ENCODE assay signal across 11 mouse cellular contexts in the genomic region with DNA sequence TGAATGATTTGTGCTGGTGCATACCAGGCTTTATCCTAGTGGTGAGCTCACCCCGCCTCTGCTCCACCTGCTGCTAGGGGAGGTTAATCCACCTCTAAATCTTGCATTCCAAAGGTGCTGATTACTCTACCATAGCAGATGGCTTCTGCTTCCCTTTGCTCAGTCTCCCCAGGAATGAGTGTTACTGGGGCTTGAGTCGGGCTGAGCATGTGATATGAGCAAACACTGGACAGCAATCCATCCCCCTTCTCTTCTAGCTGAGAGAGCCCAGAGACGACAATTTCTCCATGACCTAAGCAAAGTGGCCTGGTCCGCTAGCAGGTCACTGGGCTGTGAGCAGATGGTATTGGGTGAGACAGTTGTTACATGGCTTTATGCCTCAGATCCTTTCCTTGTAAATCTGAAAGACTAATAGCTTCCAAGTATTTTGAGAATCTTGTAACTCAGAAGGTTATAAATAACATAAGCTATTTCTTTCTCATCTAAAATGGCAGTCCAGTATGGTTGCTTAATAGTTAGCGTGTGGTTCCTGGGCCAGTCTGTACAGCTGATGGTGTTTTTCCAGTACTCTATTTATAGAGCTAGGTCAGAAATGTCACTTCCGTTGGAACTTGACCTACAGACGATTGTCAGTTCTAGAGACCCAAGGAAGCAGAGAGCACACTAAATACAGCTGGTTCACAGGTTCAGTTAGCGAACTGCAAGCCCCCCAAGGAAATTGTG.
DNase-seq lines count a peak whose midpoint lies in the region; ATAC-seq and TF ChIP-seq lines count a peak whose summit lies in the region.
"Had no signal": no experiment of that assay in that cellular context is flagged by ENCODE, and none has a peak within 500 bp of the region (broad histone marks: within the 10 kb centered on the region; RNA-seq: fewer than 3 reads in every experiment).

No protein-coding gene starts in this region.

- no peaks in the 10 kb centered on the region for H3K36me3 ChIP-seq in hindbrain, embryonic 10.5 days
- no peaks in the 10 kb centered on the region for H3K36me3 ChIP-seq in hindbrain, embryonic 16.5 days (ENCODE audit: control insufficient read depth, insufficient read depth, low read length)
- no peaks in the 10 kb centered on the region for H3K36me3 ChIP-seq in CH12.LX (replicated peaks in 1 of 2; ENCODE audit: control insufficient read depth in 1 of 2, insufficient read depth in 1 of 2, low read length in 1 of 2)
- no peaks in the 10 kb centered on the region for H3K36me3 ChIP-seq in limb, embryonic 13.5 days

- DNase-seq in hindbrain, embryonic 10.5 days (ENCODE audit: low spot score): no peak
- DNase-seq in CH12.LX (ENCODE audit: extremely low read depth) (peak; percentile 35), R1 (ENCODE audit: low read depth, low spot score) (peak; percentile 66)
- no peak for DNase-seq in cerebellum, adult 18-20 months
- no peak for DNase-seq in thymus, postnatal 14 days
- no peak for DNase-seq in adrenal gland, postnatal 14 days
- DNase-seq: cerebellum, adult 9-10 months; forebrain, postnatal 0 days had no signal

- no peaks in the 10 kb centered on the region for H3K79me2 ChIP-seq in CH12.LX (replicated peaks; ENCODE audit: control insufficient read depth, extremely low read depth, insufficient read depth, poor library complexity, severe bottlenecking)

- H3K4me3 ChIP-seq in hindbrain, embryonic 10.5 days: no peak overlapping the region
- H3K4me3 ChIP-seq in hindbrain, embryonic 16.5 days (ENCODE audit: low read length): no peak overlapping the region
- H3K4me3 ChIP-seq in CH12.LX (replicated peaks in 1 of 3; ENCODE audit: low read depth in 2 of 3, low read length in 2 of 3, poor library complexity in 1 of 3): no peak overlapping the region
- H3K4me3 ChIP-seq in limb, embryonic 13.5 days: no peak overlapping the region

- no peak for ATAC-seq in hindbrain, embryonic 16.5 days
- ATAC-seq in limb, embryonic 13.5 days (ENCODE audit: low FRiP score, low read depth): peak; percentile 51
- ATAC-seq: forebrain, postnatal 0 days; inflammation-experienced regulatory T-cells, adult 6 months had no signal

- 69% methylated on average over 8 of the region's 8 CpGs for WGBS in hindbrain, embryonic 10.5 days
- WGBS in hindbrain, embryonic 16.5 days: 78% methylated on average over 8 of the region's 8 CpGs
- 67% methylated on average over 8 of the region's 8 CpGs for WGBS in limb, embryonic 13.5 days

- H3K4me2 ChIP-seq in hindbrain, embryonic 16.5 days (ENCODE audit: low read length): no peak overlapping the region
- no peak overlapping the region for H3K4me2 ChIP-seq in CH12.LX (ENCODE audit: insufficient read depth, low read depth, poor library complexity, severe bottlenecking)
- H3K4me2 ChIP-seq in limb, embryonic 13.5 days (replicated peaks): no peak overlapping the region

- dilution Hi-C loops in CH12.LX (cut with MboI; ENCODE audit: extremely low pct_ligation_motif_present, extremely low pct_unique_long_range_greater_than_20kb, low sequenced_read_pairs): no loop called here

- TF ChIP-seq EP300 in CH12.LX (IDR thresholded peaks at IDR 0.05; ENCODE audit: low read length): peak; percentile 51; the same call in 1 of the 2 replicates

- no peaks in the 10 kb centered on the region for H3K27me3 ChIP-seq in hindbrain, embryonic 10.5 days (ENCODE audit: insufficient read depth, poor library complexity, severe bottlenecking)
- H3K27me3 ChIP-seq in hindbrain, embryonic 16.5 days (replicated peaks; ENCODE audit: control insufficient read depth, insufficient read depth, low read length): no peaks in the 10 kb centered on the region
- H3K27me3 ChIP-seq in CH12.LX (replicated peaks): no peaks in the 10 kb centered on the region
- no peaks in the 10 kb centered on the region for H3K27me3 ChIP-seq in limb, embryonic 13.5 days

- H3K9me3 ChIP-seq in hindbrain, embryonic 10.5 days: no peaks in the 10 kb centered on the region
- H3K9me3 ChIP-seq in hindbrain, embryonic 16.5 days (ENCODE audit: control insufficient read depth, low read length): no peaks in the 10 kb centered on the region
- H3K9me3 ChIP-seq in CH12.LX (replicated peaks; ENCODE audit: low read length): no peaks in the 10 kb centered on the region
- H3K9me3 ChIP-seq in limb, embryonic 13.5 days: no peaks in the 10 kb centered on the region

- TF ChIP-seq CTCF in CH12.LX (conservative IDR thresholded peaks at IDR 0.05 in 1 of 2, IDR thresholded peaks at IDR 0.05 in 1 of 2; ENCODE audit: low read depth in 2 of 2, low read length in 2 of 2): peak in 1 of 2 experiments; percentile 16; a peak in 1 of 4 replicates

- in situ Hi-C loops in CH12.LX (cut with MboI; ENCODE audit: low pct_ligation_motif_present, low pct_unique_long_range_greater_than_20kb, low sequenced_read_pairs): no loop called here

- H3K27ac ChIP-seq in hindbrain, embryonic 10.5 days: peak overlapping the region; percentile 37
- no peak overlapping the region for H3K27ac ChIP-seq in hindbrain, embryonic 16.5 days (ENCODE audit: low read depth, low read length)
- no peak overlapping the region for H3K27ac ChIP-seq in CH12.LX (ENCODE audit: insufficient read depth, low read depth)
- no peak overlapping the region for H3K27ac ChIP-seq in limb, embryonic 13.5 days

- peaks cover 44% of the 10 kb centered on the region for H3K4me1 ChIP-seq in hindbrain, embryonic 10.5 days (replicated peaks)
- no peaks in the 10 kb centered on the region; the same call in 1 of the 2 replicates for H3K4me1 ChIP-seq in hindbrain, embryonic 16.5 days (ENCODE audit: control insufficient read depth, insufficient read depth, low read depth, low read length)
- peaks cover 15 to 80% of the 10 kb centered on the region in 2 experiments for H3K4me1 ChIP-seq in CH12.LX (ENCODE audit: control insufficient read depth in 1 of 2, insufficient read depth in 2 of 2)
- peaks cover 26% of the 10 kb centered on the region for H3K4me1 ChIP-seq in limb, embryonic 13.5 days

- TF ChIP-seq RAD21 in CH12.LX (IDR thresholded peaks at IDR 0.05; ENCODE audit: low read depth, low read length): no peak; the same call in 1 of the 2 replicates

- TF ChIP-seq POLR2A in CH12.LX (IDR thresholded peaks at IDR 0.05; ENCODE audit: low read depth, low read length): no peak

- H3K9ac ChIP-seq in hindbrain, embryonic 16.5 days (ENCODE audit: low read depth, low read length): no peak overlapping the region
- H3K9ac ChIP-seq in CH12.LX (ENCODE audit: insufficient read depth, low read depth): no peak overlapping the region
- no peak overlapping the region for H3K9ac ChIP-seq in limb, embryonic 13.5 days
- H3K9ac ChIP-seq: forebrain, postnatal 0 days had no signal

TF ChIP-seq in CH12.LX, 34 proteins besides CTCF, POLR2A, EP300 and RAD21:
- TF ChIP-seq SIN3A (IDR thresholded peaks at IDR 0.05; ENCODE audit: low read length): no peak
- peak; percentile 59; the same call in 1 of the 2 replicates for TF ChIP-seq JUND (conservative IDR thresholded peaks at IDR 0.05; ENCODE audit: low read depth, low read length)
- TF ChIP-seq TBP (conservative IDR thresholded peaks at IDR 0.05; ENCODE audit: low read depth, low read length): no peak
- no peak for TF ChIP-seq POLR2AphosphoS2 (IDR thresholded peaks at IDR 0.05; ENCODE audit: low read depth, low read length)
- 0 out of 2 replicates have a peak, but pooled peaks have one; percentile 21 for TF ChIP-seq BHLHE40 (IDR thresholded peaks at IDR 0.05; ENCODE audit: low read depth, low read length)
- no peak for TF ChIP-seq ELF1 (IDR thresholded peaks at IDR 0.05; ENCODE audit: low read depth, low read length)
- TF ChIP-seq MEF2A (IDR thresholded peaks at IDR 0.05; ENCODE audit: borderline replicate concordance, low read depth, low read length): peak; percentile 95
- TF ChIP-seq NELFE (IDR thresholded peaks at IDR 0.05; ENCODE audit: low read depth, low read length): no peak
- no peak for TF ChIP-seq ZC3H11A (IDR thresholded peaks at IDR 0.05; ENCODE audit: low read depth, low read length)
- peak; percentile 45; the same call in 1 of the 2 replicates for TF ChIP-seq TCF12 (IDR thresholded peaks at IDR 0.05; ENCODE audit: low read depth, low read length)
- TF ChIP-seq MXI1 (IDR thresholded peaks at IDR 0.05; ENCODE audit: low read depth, low read length): no peak
- no peak for TF ChIP-seq CHD2 (IDR thresholded peaks at IDR 0.05; ENCODE audit: low read length)
- TF ChIP-seq GABPA (IDR thresholded peaks at IDR 0.05; ENCODE audit: insufficient replicate concordance, low read depth, low read length): no peak
- no peak for TF ChIP-seq MAFK (IDR thresholded peaks at IDR 0.05; ENCODE audit: insufficient replicate concordance, low read length)
- peak; percentile 51; the same call in 1 of the 2 replicates for TF ChIP-seq JUN (IDR thresholded peaks at IDR 0.05; ENCODE audit: insufficient read depth, low read depth, low read length)
- TF ChIP-seq SMC3 (IDR thresholded peaks at IDR 0.05; ENCODE audit: low read depth, low read length): 0 out of 2 replicates have a peak, but pooled peaks have one; percentile 8
- peak; percentile 77 for TF ChIP-seq ETS1 (conservative IDR thresholded peaks at IDR 0.05; ENCODE audit: low read depth, low read length)
- TF ChIP-seq IRF4 (IDR thresholded peaks at IDR 0.05; ENCODE audit: low read depth, low read length): 0 out of 2 replicates have a peak, but pooled peaks have one; percentile 22
- TF ChIP-seq NRF1 (IDR thresholded peaks at IDR 0.05; ENCODE audit: low read depth, low read length): no peak
- no peak for TF ChIP-seq PAX5 (IDR thresholded peaks at IDR 0.05; ENCODE audit: low read length)
- no peak for TF ChIP-seq CHD1 (IDR thresholded peaks at IDR 0.05; ENCODE audit: low read depth, low read length)
- TF ChIP-seq MAX (IDR thresholded peaks at IDR 0.05; ENCODE audit: low read length): no peak

Comparison
In these comparisons a context has a peak if more than half of its experiments do, and no peak if none do; other contexts are left out.
1. DNase-seq: peak in CH12.LX (single experiment) and R1 (single experiment); none in hindbrain, embryonic 10.5 days (single experiment), cerebellum, adult 18-20 months (0 of 2), thymus, postnatal 14 days (single experiment) and adrenal gland, postnatal 14 days (single experiment).